Mouse (Mus musculus): Measurements from ENCODE around the gene Mpv17l.

DNA sequence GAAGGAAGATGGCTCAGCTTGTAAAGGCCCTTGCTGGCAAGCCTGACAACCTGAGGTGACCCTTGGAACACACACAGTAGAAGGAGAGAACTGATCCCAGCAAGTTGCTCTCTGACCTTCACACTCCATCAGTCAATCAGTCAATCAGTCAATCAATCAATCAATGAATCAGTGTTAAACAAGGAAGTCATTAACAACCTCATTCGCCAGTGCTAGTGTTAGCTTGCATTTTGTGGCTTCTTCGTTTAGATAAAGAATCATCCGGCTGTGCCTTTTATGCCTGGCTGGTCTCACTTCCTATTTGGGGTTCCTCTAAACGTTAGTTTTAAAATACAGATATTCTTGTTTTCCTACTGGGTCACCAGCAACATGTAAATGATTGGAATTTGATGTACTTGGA, 41.2 kb downstream of the Mpv17l start:
- TF ChIP-seq POLR2A (IDR thresholded peaks at IDR 0.05; ENCODE audit: control insufficient read depth, low read depth, low read length) = no peak
- no peak for TF ChIP-seq CTCF (IDR thresholded peaks at IDR 0.05; ENCODE audit: control insufficient read depth, insufficient read depth, insufficient replicate concordance, low read depth, low read length)

Data from testis, adult 2 months (tissue).